Mouse (Mus musculus) midbrain, embryonic 13.5 days (tissue): ENCODE data around the gene Tead2. TPM values are rescaled to one million over a fixed set of nuclear protein-coding genes. Genes with fewer than 3 reads are reported as not detected.
A peak's percentile ranks its signal among the peaks of the same experiment; 100 is the strongest.

Source experiments
- ATAC-seq: fragments of 200-750 bp; cut with Nextera tagmentation; 2 replicates; pipeline ENCODE4 v1.8.0; 2017; ENCODE audit warnings: mild to moderate bottlenecking, moderate TSS enrichment, moderate library complexity
- H3K27ac ChIP-seq: fragments of 300-500 bp; sonication (generic); 2 replicates; pipeline ENCODE4 v1.5.1; 2015; ENCODE audit warnings: inconsistent platforms, mild to moderate bottlenecking, moderate library complexity
- H3K27me3 ChIP-seq: fragments of 300-500 bp; sonication (generic); 2 replicates; pipeline ENCODE4 v1.6.1; 2015; ENCODE audit warnings: mild to moderate bottlenecking, inconsistent platforms
- H3K36me3 ChIP-seq: fragments of 300-500 bp; sonication (generic); 2 replicates; pipeline ENCODE4 v1.6.1; 2015; ENCODE audit warnings: mild to moderate bottlenecking, inconsistent platforms
- H3K4me1 ChIP-seq: fragments of 300-500 bp; sonication (generic); replicated peaks from 2 replicates; pipeline ENCODE4 v1.6.1; 2015; ENCODE audit warnings: inconsistent platforms
- H3K4me2 ChIP-seq: fragments of 300-500 bp; sonication (generic); replicated peaks from 2 replicates; pipeline ENCODE4 v1.6.1; 2015; ENCODE audit warnings: moderate library complexity, mild to moderate bottlenecking, inconsistent platforms
- H3K4me3 ChIP-seq: fragments of 300-500 bp; sonication (generic); replicated peaks from 2 replicates; pipeline ENCODE4 v1.5.1; 2015; ENCODE audit warnings: mild to moderate bottlenecking, inconsistent platforms
- H3K9ac ChIP-seq: fragments of 300-500 bp; sonication (generic); replicated peaks from 2 replicates; pipeline ENCODE4 v1.6.1; 2015; ENCODE audit warnings: mild to moderate bottlenecking, inconsistent platforms
- H3K9me3 ChIP-seq: fragments of 300-500 bp; sonication (generic); 2 replicates; pipeline ENCODE4 v1.6.1; 2016; ENCODE audit warnings: mild to moderate bottlenecking, inconsistent platforms
- WGBS: fragments of 180-500 bp; shearing (Covaris S2); methylation state at CpG from one replicate; pipeline ENCODE4 v1.1.7; 2015; 5-methylcytosine and 5-hydroxymethylcytosine counted together
- polyA plus RNA-seq: library from polyadenylated mRNA; unstranded; fragments of >200 nt; fragmentation: Nextera tagmentation; extraction: Ambion mirVana; gene quantifications from 2 replicates; pipeline ENCODE4 v1.2.1, GENCODE M21; 2015

The Tead2 gene
- polyA plus RNA-seq, 1 experiment from 2014 or later, result 124 TPM

DNA sequence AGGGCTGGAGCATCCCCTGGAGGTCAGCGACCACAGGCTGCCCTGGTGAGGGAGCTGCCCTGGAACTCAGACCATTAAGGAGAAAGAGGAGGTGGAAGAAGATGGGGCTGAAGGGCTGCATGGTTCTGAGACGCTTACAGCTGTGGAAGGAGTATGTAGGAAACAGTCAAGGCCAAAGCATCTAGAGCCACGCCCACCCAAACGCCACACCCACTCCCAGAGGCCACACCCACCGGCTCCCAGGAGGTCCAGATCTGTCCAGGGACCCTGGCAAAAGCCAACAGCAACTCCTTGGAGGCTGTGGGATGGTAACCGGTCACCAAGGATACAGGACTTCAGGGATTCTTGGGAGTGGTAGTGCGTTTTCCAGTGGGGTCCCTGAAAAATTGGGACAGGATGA lies 37.0 kb upstream of the Tead2 start:
- Histone ChIP-seq H3K27me3 (peaks cover 99% of the 10 kb centered on the region), H3K36me3 (no peaks in the 10 kb centered on the region), H3K4me3 (no peak overlapping the region), H3K27ac (no peak overlapping the region), H3K9ac (no peak overlapping the region), H3K9me3 (no peaks in the 10 kb centered on the region), H3K4me2 (no peak overlapping the region), H3K4me1 (peaks cover 39% of the 10 kb centered on the region)
- 16% methylated on average over 7 of the region's 7 CpGs for WGBS
- ATAC-seq, result no peak

DNA sequence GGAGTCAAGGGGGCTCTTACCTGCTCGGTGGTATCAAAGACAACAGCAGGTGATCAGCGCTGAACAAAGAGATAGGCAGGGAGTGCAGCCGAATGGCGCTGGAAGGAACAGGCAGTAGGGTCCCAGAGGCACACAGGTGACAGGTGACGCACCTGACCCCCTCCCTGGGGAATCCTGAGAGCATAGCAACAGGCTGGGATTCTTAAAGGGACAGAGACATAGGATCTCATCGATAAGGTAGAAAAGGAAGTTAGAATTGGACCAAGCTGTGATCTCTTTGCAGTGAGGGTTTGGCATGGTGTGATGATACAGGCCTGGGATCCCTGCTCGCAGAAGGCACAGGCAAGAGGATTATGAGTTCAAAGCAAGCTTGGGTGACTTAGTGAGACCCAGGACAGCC lies 36.1 kb upstream of the Tead2 start, which contains the start of gene Gfy:
Gene Gfy (minus strand): TSS at position 101 of the 400 bp plus-strand sequence.
- Histone ChIP-seq H3K4me1 (peaks cover 40% of the 10 kb centered on the region), H3K9ac (no peak within 1 kb of the TSS), H3K9me3 (no peaks in the 10 kb centered on the region), H3K27me3 (peaks cover 100% of the 10 kb centered on the region), H3K36me3 (no peaks in the 10 kb centered on the region), H3K27ac (no peak within 1 kb of the TSS), H3K4me2 (no peak within 1 kb of the TSS), H3K4me3 (no peak within 1 kb of the TSS)
- ATAC-seq, result no peak
- 21% methylated on average over 7 of the region's 7 CpGs for whole genome bisulfite sequencing

DNA sequence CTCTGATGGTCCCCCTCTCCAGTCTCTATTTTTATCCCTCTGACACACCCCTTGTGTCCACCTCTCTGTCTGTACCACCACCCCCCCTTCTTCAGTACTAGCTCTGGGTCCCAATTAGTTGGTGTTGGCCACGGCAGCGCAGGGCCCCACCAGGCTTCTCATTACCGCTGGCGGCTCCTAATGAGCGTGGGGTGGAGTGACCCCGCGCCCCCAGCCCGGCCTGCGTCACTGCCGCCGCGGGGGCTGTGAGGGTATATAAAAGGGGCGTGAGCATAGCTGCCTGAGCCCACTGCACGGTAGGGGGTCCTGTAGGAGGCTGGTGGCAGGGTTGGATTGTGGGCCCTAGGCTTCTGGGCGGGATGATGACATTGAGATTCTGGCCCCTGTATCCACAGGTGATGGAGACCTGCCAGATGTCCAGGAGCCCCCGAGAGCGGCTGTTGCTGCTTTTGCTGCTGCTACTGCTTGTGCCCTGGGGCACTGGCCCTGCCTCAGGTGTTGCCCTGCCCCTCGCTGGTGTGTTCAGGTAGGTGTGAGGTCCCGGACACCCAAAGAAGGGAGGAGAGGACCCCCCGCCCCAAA lies 34.6 kb upstream of the Tead2 start, which contains the start of gene Pth2:
Gene Pth2 (plus strand): TSS at position 100 of the 582 bp plus-strand sequence.
- Histone ChIP-seq H3K9ac (no peak within 1 kb of the TSS; the same call in 1 of the 2 replicates), H3K4me3 (peak within 1 kb of the TSS; percentile 33)
- 21% methylated on average over 20 of the region's 20 CpGs for WGBS

DNA sequence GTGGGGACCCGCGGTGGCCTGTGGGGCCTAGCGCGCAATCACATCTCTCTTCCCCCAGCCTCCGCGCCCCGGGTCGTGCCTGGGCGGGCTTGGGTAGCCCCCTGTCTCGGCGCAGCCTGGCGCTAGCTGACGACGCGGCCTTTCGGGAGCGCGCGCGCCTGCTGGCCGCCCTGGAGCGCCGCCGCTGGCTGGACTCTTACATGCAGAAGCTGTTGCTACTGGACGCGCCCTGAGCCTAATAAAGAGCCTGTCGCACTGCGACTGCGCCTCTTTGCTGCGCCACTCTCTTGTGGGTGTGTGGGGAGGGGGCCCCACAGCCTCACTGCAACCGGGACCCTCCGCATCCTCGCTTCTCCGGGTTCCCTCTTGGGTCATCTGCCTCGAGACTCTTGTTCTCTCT lies 34.0 kb upstream of the Tead2 start:
- H3K36me3 ChIP-seq, result no peaks in the 10 kb centered on the region
- no peak overlapping the region for H3K27ac ChIP-seq
- no peaks in the 10 kb centered on the region for H3K9me3 ChIP-seq
- peak overlapping the region; percentile 55 for H3K4me2 ChIP-seq
- WGBS, result 4% methylated on average over 35 of the region's 35 CpGs
- 0 out of 2 replicates have a peak, but pooled peaks have one; percentile 5 for ATAC-seq
- peak overlapping the region; percentile 33 for H3K4me3 ChIP-seq
- peaks cover 98% of the 10 kb centered on the region for H3K27me3 ChIP-seq
- peaks cover 44% of the 10 kb centered on the region for H3K4me1 ChIP-seq
- H3K9ac ChIP-seq, result no peak overlapping the region; the same call in 1 of the 2 replicates

More for the DNA sequence above, 34.6 kb upstream of the Tead2 start, which contains the start of gene Pth2:
- Histone ChIP-seq H3K9me3 (no peaks in the 10 kb centered on the region), H3K4me1 (peaks cover 45% of the 10 kb centered on the region), H3K27ac (no peak within 1 kb of the TSS), H3K27me3 (peaks cover 98% of the 10 kb centered on the region), H3K36me3 (no peaks in the 10 kb centered on the region), H3K4me2 (peak within 1 kb of the TSS; percentile 55)
- ATAC-seq, result no peak

DNA sequence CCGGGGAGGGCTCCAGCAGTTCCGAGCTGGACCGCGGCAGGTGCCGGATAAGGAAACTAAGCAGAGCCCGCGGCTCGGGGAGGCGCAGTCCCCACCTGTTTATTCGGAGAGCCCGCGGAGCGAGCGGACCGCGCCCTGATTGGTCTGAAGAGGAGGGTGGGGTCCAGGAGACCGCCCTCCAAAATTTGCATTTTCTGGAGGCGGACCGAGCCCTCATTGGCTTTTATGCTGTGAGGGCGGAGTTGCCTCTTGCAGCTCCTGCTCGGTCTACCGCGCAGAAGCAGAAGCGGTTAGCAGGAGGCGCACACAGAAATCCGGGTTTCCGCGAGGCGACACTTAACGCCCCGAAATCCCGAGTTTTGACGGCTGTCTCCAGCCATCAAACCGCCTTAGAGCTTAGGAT lies 33.4 kb upstream of the Tead2 start:
- Histone ChIP-seq H3K27me3 (peaks cover 98% of the 10 kb centered on the region), H3K4me1 (peaks cover 41% of the 10 kb centered on the region), H3K4me3 (peak overlapping the region; percentile 33), H3K4me2 (peak overlapping the region; percentile 55), H3K36me3 (no peaks in the 10 kb centered on the region), H3K27ac (no peak overlapping the region), H3K9me3 (no peaks in the 10 kb centered on the region), H3K9ac (peak overlapping the region; percentile 49)
- peak; percentile 83 for ATAC-seq
- WGBS, result under 1% methylated on average over 34 of the region's 34 CpGs

DNA sequence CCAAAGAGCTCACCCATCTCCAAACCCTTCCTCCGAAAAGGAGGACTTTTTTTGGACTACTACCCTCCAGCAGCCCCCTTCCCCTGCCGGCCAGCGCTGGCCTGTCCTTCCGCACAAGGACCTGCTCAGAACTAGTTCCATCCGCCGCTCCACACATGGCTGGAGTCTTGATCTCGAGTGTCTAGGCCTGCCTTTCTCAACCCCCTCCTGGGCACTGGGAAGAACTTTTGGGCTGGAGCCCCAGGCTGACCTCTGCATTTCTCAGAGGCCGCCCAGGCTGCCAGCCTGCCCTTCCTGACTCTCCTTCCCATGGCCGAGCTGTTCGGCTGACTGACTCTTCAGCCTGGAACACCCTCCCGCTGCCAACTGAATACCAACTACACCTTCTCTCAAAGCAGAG lies 32.9 kb upstream of the Tead2 start:
- 14% methylated on average over 11 of the region's 11 CpGs for whole genome bisulfite sequencing
- Histone ChIP-seq H3K27ac (no peak overlapping the region), H3K36me3 (no peaks in the 10 kb centered on the region), H3K27me3 (peaks cover 94% of the 10 kb centered on the region), H3K9me3 (no peaks in the 10 kb centered on the region), H3K9ac (peak overlapping the region; percentile 49), H3K4me1 (peaks cover 41% of the 10 kb centered on the region), H3K4me3 (peak overlapping the region; percentile 33), H3K4me2 (peak overlapping the region; percentile 55)
- ATAC-seq, result peak; percentile 44

DNA sequence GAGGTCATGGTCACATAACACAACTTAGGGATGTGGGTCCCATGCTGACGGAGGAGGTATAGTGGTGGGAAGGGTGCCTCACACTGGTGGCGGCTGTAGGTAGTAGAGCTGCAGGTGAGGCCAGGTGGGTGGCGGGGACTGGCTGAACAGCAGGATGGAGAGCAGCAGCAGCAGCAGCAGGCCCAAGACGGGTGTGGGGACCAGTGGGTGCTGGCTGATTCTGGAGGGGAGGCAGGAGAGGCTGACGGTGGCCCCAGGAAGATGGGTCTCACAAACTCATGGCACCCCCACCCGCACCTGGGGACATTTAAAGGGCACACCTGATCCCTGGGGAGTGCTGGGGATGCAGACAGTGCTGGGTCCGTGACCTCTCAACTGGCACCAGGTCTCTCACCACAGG lies 31.9 kb upstream of the Tead2 start:
- Histone ChIP-seq H3K36me3 (no peaks in the 10 kb centered on the region), H3K4me2 (no peak overlapping the region), H3K27me3 (peaks cover 87% of the 10 kb centered on the region), H3K9ac (no peak overlapping the region), H3K27ac (no peak overlapping the region), H3K4me3 (no peak overlapping the region), H3K4me1 (peaks cover 41% of the 10 kb centered on the region), H3K9me3 (no peaks in the 10 kb centered on the region)
- ATAC-seq, result no peak
- 65% methylated on average over 7 of the region's 7 CpGs for WGBS

DNA sequence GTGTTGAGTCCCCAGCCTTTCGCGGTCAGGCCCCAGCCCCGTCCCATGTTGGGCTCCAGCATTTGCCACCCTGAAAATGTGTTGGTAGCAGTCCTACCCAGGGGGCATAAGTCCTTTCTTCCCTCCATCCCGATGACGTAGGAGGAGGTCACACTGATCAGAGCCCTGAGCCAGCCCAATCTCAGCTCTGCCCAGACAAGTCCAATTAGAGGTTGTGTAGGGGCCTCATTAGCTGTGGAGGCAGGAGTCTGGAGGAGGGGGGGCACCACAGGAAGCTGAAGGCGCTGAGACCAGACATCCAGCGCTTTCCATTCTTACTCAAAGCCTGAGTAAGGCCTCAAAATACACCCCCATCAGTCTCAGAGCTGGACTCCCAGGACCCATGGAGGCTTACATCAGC lies 29.6 kb upstream of the Tead2 start:
- Histone ChIP-seq H3K9me3 (no peaks in the 10 kb centered on the region), H3K27ac (no peak overlapping the region), H3K4me3 (no peak overlapping the region), H3K36me3 (no peaks in the 10 kb centered on the region), H3K27me3 (peaks cover 85% of the 10 kb centered on the region), H3K4me2 (no peak overlapping the region), H3K4me1 (peaks cover 39% of the 10 kb centered on the region), H3K9ac (no peak overlapping the region)
- no peak for ATAC-seq
- WGBS, result 69% methylated on average over 7 of the region's 7 CpGs

DNA sequence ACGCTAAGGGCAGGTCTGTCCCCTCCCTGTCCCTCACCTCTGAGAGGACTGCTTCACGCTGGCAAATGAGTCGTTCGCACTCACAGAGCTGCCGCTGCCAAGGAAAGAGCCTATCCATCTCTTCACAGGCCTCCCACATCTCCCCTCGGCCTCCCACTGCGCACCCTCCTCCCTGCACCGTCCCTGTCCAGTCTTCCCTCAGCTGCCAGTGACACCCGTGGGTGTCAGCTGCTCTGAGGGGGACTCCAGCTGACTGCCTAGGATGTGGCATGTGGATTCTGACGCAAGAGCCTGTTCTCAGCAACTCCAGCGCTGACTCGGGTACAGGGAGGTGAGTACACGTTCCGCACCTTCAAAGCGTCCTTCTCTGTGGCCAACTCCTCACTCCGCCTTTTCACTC lies 26.0 kb upstream of the Tead2 start:
- Histone ChIP-seq H3K9me3 (no peaks in the 10 kb centered on the region), H3K4me2 (no peak overlapping the region), H3K27me3 (peaks cover 53% of the 10 kb centered on the region), H3K4me3 (no peak overlapping the region), H3K36me3 (no peaks in the 10 kb centered on the region), H3K27ac (no peak overlapping the region), H3K4me1 (peaks cover 24% of the 10 kb centered on the region), H3K9ac (no peak overlapping the region)
- ATAC-seq, result no peak
- 71% methylated on average over 16 of the region's 16 CpGs for WGBS

DNA sequence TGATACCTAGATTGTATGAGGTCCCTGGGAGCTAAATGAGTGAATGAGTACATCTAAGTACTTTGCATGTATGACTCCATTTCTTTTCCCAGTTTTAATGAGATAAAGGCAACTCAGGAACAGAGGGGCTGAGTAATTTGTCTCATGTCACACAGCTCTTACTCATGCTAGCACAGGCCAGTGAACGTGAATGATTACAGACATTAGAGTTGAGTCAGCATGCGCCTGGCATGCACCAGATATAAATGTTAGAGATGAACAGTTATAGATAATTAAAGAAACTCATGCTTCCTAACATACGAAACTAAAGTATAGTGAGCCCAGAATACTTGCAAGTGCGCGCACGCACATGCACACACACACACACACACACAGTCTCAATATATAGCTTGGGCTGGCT lies 25.4 kb upstream of the Tead2 start:
- Histone ChIP-seq H3K36me3 (no peaks in the 10 kb centered on the region), H3K27ac (no peak overlapping the region), H3K9ac (no peak overlapping the region), H3K4me1 (peaks cover 20% of the 10 kb centered on the region), H3K4me2 (no peak overlapping the region), H3K4me3 (no peak overlapping the region), H3K27me3 (peaks cover 51% of the 10 kb centered on the region), H3K9me3 (no peaks in the 10 kb centered on the region)
- ATAC-seq, result no peak
- 93% methylated on average over 6 of the region's 6 CpGs for WGBS

DNA sequence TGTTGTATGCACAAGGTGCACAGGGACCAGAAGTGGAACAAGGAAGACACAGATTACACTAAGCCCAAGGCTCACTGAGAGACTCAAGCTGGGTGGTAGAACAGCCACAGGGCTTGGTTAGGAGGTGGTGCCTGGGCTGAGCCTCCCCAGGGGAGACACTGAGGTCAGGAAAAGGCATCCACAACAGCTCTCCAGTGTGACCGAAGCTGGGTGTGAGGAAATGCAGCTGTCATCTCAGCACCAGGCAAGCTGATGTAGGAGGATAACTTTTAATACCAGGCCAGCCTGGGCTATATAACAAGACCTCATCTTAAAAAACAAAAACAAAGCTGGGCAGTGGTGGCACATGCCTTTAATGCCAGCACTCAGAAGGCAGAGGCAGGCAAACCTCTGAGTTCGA lies 24.4 kb upstream of the Tead2 start:
- Histone ChIP-seq H3K4me3 (no peak overlapping the region), H3K27ac (no peak overlapping the region), H3K4me1 (peaks cover 14% of the 10 kb centered on the region), H3K9ac (no peak overlapping the region), H3K36me3 (no peaks in the 10 kb centered on the region), H3K9me3 (no peaks in the 10 kb centered on the region), H3K4me2 (no peak overlapping the region), H3K27me3 (peaks cover 42% of the 10 kb centered on the region)
- 87% methylated on average over 2 of the region's 2 CpGs for WGBS
- ATAC-seq, result no peak

DNA sequence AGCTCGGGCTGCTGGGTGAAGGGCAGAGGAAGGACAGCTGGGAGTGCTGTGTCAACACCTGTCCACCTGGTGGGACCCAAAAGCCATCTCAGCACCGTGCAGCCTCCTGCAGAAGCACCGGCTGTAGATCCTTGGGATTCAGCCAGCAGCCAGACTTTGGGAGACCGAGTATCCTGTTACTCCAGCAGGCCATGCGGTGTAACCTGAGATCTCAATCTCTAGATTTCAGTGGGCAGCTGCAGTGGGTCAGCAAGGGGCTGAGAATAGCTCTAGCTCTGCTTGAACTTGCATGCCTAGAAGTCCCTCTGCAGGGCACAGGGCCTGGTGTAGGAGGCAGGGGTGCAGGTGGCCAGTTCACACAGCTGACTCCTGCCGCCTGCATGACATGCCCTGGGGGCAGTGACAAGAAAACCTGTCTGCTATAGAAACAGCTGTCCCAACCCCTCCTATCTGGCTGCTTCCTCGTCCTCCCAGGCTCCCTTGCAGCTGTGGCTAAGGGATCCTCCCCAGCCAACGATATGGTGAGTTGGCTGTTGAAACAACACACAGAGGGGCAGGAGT lies 23.7 kb upstream of the Tead2 start:
- Histone ChIP-seq H3K36me3 (no peaks in the 10 kb centered on the region), H3K4me1 (peaks cover 12% of the 10 kb centered on the region), H3K27me3 (peaks cover 35% of the 10 kb centered on the region), H3K27ac (no peak overlapping the region), H3K4me2 (no peak overlapping the region), H3K9me3 (no peaks in the 10 kb centered on the region), H3K4me3 (no peak overlapping the region), H3K9ac (0 out of 2 replicates have a peak overlapping the region, but pooled peaks have one; percentile 12)
- no peak for ATAC-seq
- 29% methylated on average over 8 of the region's 8 CpGs for WGBS
